Mouse (Mus musculus) E14TG2a.4 (cell line): Measurements from ENCODE around the gene Sulf2.

Experiments used
- CTCF ChIP-seq: conservative IDR thresholded peaks from 2 replicates; pipeline ENCODE4 v1.5.1; 2014; ENCODE audit warnings: low read length
- NANOG ChIP-seq: IDR thresholded peaks from 2 replicates; pipeline ENCODE4 v1.6.1; 2014; ENCODE audit warnings: borderline replicate concordance, low read length, mixed read lengths
- POU5F1 ChIP-seq: IDR thresholded peaks from 2 replicates; pipeline ENCODE4 v1.6.1; 2014; ENCODE audit warnings: low read length, borderline replicate concordance

DNA sequence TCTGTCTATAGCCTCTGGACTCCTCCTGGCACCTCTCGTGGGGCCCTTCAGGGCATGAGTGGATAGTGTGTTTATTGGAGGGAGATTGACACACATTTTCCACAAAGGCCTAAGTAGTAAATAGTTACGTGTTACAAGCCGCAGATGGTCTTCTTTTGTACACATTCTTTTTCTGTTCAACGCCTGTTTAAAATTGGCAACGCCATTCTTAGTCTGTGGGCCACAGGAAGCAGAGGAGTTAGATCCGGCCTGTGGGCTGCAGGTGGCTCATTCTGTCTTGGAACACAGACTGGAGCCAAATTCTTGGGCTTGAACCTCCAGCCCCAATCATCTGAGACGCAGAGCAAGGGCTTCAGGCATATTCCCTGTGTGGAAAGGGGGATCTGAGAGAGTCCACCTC lies 9.9 kb upstream of the Sulf2 start:
- no peak for TF ChIP-seq CTCF
- TF ChIP-seq NANOG: no peak
- no peak for TF ChIP-seq POU5F1
